Mouse (Mus musculus) duodenum, adult 2 months (tissue): ENCODE results near the gene Cobl. TPM values are rescaled to one million over a fixed set of nuclear protein-coding genes. Genes with fewer than 3 reads are reported as not detected.

ENCODE experiments used
- polyA plus RNA-seq: library from polyadenylated mRNA; depleted of rRNA; stranded (reverse); fragments of >200 nt; gene quantifications from 2 replicates; pipeline ENCODE4 v1.2.3, GENCODE M21; 2012; ENCODE audit warnings: low replicate concordance; rRNA removed

Gene Cobl
- 8.8 and 22.3 TPM in 2 replicates for polyA plus RNA-seq

DNA sequence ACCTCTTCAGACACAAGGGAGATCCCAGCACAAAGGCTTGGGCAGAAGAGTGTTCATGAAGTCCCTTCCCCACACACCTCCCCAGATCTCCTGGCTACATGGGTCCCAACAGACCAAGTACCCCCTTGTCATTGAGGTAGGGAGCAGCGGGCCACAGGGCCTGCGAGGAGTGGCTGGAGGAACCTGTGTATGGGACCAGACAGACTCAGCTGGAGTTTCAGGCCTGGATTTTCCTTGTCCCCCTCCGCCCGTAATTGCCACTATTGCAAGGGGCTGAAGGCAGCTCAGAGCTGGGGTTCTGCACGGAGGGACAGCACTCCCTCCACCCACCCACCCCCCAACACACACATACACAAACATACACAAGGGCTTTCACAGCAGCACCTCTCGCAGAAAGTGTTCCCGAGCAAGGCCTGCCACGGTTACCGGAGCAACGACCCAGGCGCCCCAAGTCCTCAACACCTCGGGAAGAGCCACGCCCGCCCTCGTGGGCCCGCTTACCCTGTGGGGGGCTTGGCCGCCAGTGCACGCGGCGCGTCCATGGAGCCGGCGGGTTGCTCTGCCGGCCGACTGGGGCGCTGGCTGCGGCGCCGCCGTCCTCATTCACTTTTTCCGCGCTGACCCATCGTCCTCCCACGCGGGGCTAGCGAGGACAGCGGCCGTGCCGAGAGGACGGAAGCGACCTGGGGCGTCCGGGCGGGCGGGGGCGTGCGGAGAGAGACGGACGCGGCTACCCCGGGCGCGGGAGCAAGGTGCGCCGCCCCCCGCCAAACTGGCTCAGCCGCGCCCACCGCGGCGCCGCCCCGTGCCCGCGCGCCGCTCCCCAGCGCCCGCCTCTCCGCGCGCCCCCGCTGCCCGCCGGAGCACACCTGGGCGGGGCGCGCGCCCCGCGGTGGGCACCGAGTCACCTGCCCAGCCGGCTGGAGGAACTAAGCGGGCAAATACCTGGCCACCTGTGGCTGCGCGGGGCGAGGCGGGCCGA lies at the start of gene Cobl:
TSS of gene Cobl (minus strand) at position 780 of the 982 bp plus-strand sequence.

